Mouse (Mus musculus) hindbrain, embryonic 16.5 days (tissue): Measurements from ENCODE around the gene Capza1. TPM values are rescaled to one million over a fixed set of nuclear protein-coding genes. Genes with fewer than 3 reads are reported as not detected.

Experiments used
- ATAC-seq: fragments of 200-750 bp; cut with Nextera tagmentation; 2 replicates; pipeline ENCODE4 v1.8.0; 2017; ENCODE audit warnings: moderate TSS enrichment, moderate library complexity
- H3K27ac ChIP-seq: fragments of 300-500 bp; sonication (generic); 2 replicates; pipeline ENCODE4 v1.5.1; 2014; ENCODE audit warnings: low read depth, mild to moderate bottlenecking, control low read depth, low read length, moderate library complexity
- H3K27me3 ChIP-seq: fragments of 300-500 bp; sonication (generic); replicated peaks from 2 replicates; pipeline ENCODE4 v1.6.1; 2014; ENCODE audit warnings: low read length; ENCODE audit not compliant: control insufficient read depth, insufficient read depth
- H3K36me3 ChIP-seq: fragments of 300-500 bp; sonication (generic); 2 replicates; pipeline ENCODE4 v1.6.1; 2014; ENCODE audit warnings: mild to moderate bottlenecking, low read length, moderate library complexity, mixed read lengths; ENCODE audit not compliant: control insufficient read depth, insufficient read depth
- H3K4me1 ChIP-seq: fragments of 300-500 bp; sonication (generic); 2 replicates; pipeline ENCODE4 v1.6.1; 2014; ENCODE audit warnings: low read depth, low read length; ENCODE audit not compliant: control insufficient read depth, insufficient read depth
- H3K4me2 ChIP-seq: fragments of 300-500 bp; sonication (generic); 2 replicates; pipeline ENCODE4 v1.6.1; 2014; ENCODE audit warnings: mild to moderate bottlenecking, low read length, control low read depth, moderate library complexity
- H3K4me3 ChIP-seq: fragments of 300-500 bp; sonication (generic); 2 replicates; pipeline ENCODE4 v1.5.1; 2014; ENCODE audit warnings: mild to moderate bottlenecking, low read length, control low read depth, moderate library complexity
- H3K9ac ChIP-seq: fragments of 300-500 bp; sonication (generic); 2 replicates; pipeline ENCODE4 v1.6.1; 2014; ENCODE audit warnings: low read depth, mild to moderate bottlenecking, control low read depth, low read length, moderate library complexity
- H3K9me3 ChIP-seq: fragments of 300-500 bp; sonication (generic); 2 replicates; pipeline ENCODE4 v1.6.1; 2014; ENCODE audit warnings: mild to moderate bottlenecking, low read length, moderate library complexity; ENCODE audit not compliant: control insufficient read depth
- WGBS: fragments of 180-500 bp; shearing (Covaris S2); extraction: QIAGEN DNeasy Blood & Tissue Kit; methylation state at CpG from one replicate; pipeline ENCODE4 v1.1.7; 2014; 5-methylcytosine and 5-hydroxymethylcytosine counted together
- polyA plus RNA-seq: library from polyadenylated mRNA; unstranded; fragments of >200 nt; fragmentation: Nextera tagmentation; extraction: Ambion mirVana; gene quantifications from 2 replicates; pipeline ENCODE4 v1.2.1, GENCODE M21; 2015

Gene Capza1
- polyA plus RNA-seq, 1 experiment from 2014 or later: 141 TPM

GRCm38 (mm10) chr3:104865341-104865788, 1.1 kb upstream of the Capza1 start:
- H3K27me3 ChIP-seq: no peaks in the 10 kb centered on the region
- peaks cover 22% of the 10 kb centered on the region for H3K4me1 ChIP-seq
- peak overlapping the region; percentile 97 for H3K27ac ChIP-seq
- H3K9me3 ChIP-seq: no peaks in the 10 kb centered on the region
- peak overlapping the region; percentile 93 for H3K9ac ChIP-seq
- peak overlapping the region; percentile 64 for H3K4me2 ChIP-seq
- peak overlapping the region; percentile 91 for H3K4me3 ChIP-seq
- ATAC-seq: peak; percentile 7
- WGBS: 2% methylated on average over 12 of the region's 12 CpGs
- H3K36me3 ChIP-seq: no peaks in the 10 kb centered on the region

DNA sequence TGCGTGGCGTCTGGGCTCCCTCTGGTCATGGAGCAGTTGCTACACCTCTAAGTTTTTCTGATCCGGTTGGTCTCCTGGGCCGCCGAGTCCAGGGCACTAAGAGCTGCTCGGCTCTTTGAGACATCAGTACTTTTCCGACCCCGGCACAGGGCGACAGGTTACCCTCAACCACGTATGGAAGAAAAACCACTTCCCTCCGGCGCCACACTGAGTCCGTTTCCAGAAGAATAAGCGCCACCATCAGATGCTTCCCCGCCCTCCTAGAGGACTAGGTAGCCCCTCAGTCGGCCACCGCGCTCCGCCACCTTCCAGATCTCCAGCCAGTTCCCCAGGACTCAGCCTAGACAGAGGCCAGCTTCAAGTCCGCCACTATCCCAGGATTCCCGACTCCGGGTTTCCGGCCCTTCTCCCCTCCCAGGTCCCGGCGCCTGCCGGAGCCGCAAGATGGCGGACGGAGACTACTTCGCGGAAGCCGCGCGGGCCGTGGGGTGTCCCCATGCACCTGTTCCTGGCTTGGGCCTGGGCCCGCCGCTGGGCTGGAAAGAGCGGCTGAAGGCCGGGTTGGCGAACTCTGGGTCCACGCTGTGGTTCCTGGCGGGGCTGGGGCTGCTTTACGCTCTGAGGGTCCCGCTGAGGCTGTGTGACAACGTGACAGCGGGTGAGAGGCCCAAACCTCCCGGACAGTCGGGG, 491 bp upstream of the Capza1 start:
- peak overlapping the region; percentile 91 for H3K4me3 ChIP-seq
- H3K27ac ChIP-seq: peak overlapping the region; percentile 97
- peak overlapping the region; percentile 93 for H3K9ac ChIP-seq
- no peaks in the 10 kb centered on the region for H3K9me3 ChIP-seq
- WGBS: under 1% methylated on average over 48 of the region's 48 CpGs
- H3K27me3 ChIP-seq: no peaks in the 10 kb centered on the region
- H3K36me3 ChIP-seq: no peaks in the 10 kb centered on the region
- H3K4me2 ChIP-seq: peak overlapping the region; percentile 64
- peak; percentile 93 for ATAC-seq
- H3K4me1 ChIP-seq: peaks cover 22% of the 10 kb centered on the region

DNA sequence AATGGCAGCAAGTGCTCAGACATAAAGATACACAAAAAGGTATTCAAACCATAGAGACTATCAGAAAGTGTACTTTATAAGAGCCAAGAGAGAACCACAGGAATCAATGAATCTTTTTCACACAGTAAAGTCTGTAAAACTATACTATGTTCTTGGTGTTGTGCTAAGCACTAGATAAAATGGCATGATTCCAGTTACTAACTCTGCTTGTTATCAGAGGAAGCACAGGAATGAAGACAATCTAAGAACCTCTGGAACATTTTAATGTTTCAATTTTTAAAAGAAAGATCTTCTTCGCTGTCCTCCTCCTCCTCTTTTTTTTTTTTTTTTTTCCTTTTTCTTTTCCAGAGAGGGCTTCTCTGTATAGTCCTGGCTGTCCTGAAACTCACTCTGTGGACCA, 5.7 kb downstream of the Capza1 start:
- Histone ChIP-seq H3K36me3 (no peaks in the 10 kb centered on the region), H3K9ac (no peak overlapping the region), H3K4me1 (peaks cover 13% of the 10 kb centered on the region), H3K4me3 (no peak overlapping the region), H3K27me3 (no peaks in the 10 kb centered on the region), H3K4me2 (no peak overlapping the region), H3K27ac (no peak overlapping the region), H3K9me3 (no peaks in the 10 kb centered on the region)
- no peak for ATAC-seq
- WGBS: 95% methylated on average over 1 of the region's 1 CpGs

- WGBS: 83% methylated on average over 1 of the region's 1 CpGs
- Histone ChIP-seq H3K4me3 (no peak overlapping the region), H3K27me3 (no peaks in the 10 kb centered on the region), H3K9ac (no peak overlapping the region), H3K27ac (no peak overlapping the region), H3K9me3 (no peaks in the 10 kb centered on the region), H3K4me2 (no peak overlapping the region), H3K4me1 (peaks cover 2% of the 10 kb centered on the region), H3K36me3 (no peaks in the 10 kb centered on the region)
- ATAC-seq: no peak
These were observed 8.2 kb downstream of the Capza1 start for GRCm38 (mm10) chr3:104856106-104856505.

DNA sequence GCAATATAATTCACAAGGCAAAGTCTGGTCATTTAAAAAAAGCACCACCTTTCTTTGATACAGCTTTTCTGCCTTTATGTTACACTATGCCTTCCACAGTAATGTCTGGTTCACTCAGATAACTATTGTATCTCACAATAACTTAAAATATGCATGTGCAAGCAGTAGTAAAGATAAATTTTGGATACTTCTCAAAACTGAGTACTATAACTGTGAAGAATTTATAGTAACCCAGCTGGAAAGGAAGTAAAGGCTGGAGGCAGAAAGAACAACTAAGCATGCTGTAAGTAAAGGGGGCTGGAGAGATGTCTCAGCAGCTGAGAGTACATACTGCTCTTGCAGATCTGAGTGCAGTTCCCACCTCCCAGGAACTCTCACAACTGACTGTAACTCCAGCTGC, 9.4 kb downstream of the Capza1 start:
- H3K36me3 ChIP-seq: no peaks in the 10 kb centered on the region
- no peak overlapping the region for H3K27ac ChIP-seq
- H3K9ac ChIP-seq: no peak overlapping the region
- H3K4me1 ChIP-seq: no peaks in the 10 kb centered on the region
- H3K4me2 ChIP-seq: no peak overlapping the region
- H3K9me3 ChIP-seq: no peaks in the 10 kb centered on the region
- H3K27me3 ChIP-seq: no peaks in the 10 kb centered on the region
- H3K4me3 ChIP-seq: no peak overlapping the region
- ATAC-seq: no peak

DNA sequence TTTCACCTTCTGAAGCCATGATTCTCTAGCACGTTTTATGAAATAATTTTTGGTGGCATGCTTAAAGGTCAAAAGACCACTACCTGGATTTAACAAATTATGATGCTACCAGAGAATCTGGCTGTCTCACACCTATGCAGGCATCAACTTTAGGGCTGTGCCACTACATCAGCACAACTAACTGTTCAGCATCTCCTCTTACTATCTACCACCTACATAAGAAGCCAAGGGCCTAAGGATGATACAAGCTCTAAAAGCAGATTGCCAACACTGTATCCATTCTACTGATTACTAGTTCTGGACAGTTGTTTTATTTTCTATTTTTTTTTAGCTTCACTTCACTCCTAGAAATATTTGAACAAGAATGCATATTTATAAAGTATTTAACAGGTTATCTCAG, 9.8 kb downstream of the Capza1 start:
- Histone ChIP-seq H3K4me2 (no peak overlapping the region), H3K4me3 (no peak overlapping the region), H3K27me3 (no peaks in the 10 kb centered on the region), H3K27ac (no peak overlapping the region), H3K9ac (no peak overlapping the region), H3K36me3 (no peaks in the 10 kb centered on the region), H3K9me3 (no peaks in the 10 kb centered on the region), H3K4me1 (no peaks in the 10 kb centered on the region)
- no peak for ATAC-seq
- 100% methylated on average over 1 of the region's 1 CpGs for WGBS

DNA sequence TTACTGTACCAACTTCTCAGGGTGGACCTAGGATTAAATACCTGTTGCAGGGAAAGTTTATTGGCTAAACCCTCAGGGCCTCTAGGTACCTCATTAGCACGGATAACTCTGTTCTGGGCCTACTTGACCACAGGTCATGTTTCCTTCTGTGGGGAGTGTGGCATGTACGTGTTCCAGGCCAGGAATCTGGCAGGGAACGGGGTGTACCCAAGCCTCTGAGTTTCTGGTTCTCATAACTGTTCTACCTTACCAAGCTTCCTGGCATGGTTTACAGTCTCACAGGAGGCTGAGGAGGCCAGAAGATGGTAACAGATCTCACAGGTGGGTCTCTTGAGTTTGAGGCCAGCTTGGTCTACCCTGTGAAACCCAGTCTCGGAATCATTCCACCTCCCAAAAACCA, 17.7 kb downstream of the Capza1 start:
- ATAC-seq: no peak
- Histone ChIP-seq H3K9ac (no peak overlapping the region), H3K9me3 (no peaks in the 10 kb centered on the region), H3K4me1 (no peaks in the 10 kb centered on the region), H3K4me3 (no peak overlapping the region), H3K27me3 (no peaks in the 10 kb centered on the region), H3K4me2 (no peak overlapping the region), H3K36me3 (peaks cover 13% of the 10 kb centered on the region), H3K27ac (no peak overlapping the region)
- WGBS: 94% methylated on average over 4 of the region's 4 CpGs

GRCm38 (mm10) chr3:104841049-104841448, 23.3 kb downstream of the Capza1 start:
- no peak overlapping the region for H3K4me3 ChIP-seq
- no peak for ATAC-seq
- WGBS: 97% methylated on average over 5 of the region's 5 CpGs
- no peak overlapping the region for H3K27ac ChIP-seq
- H3K4me2 ChIP-seq: no peak overlapping the region
- H3K4me1 ChIP-seq: no peaks in the 10 kb centered on the region
- H3K9ac ChIP-seq: no peak overlapping the region
- no peaks in the 10 kb centered on the region for H3K27me3 ChIP-seq
- no peaks in the 10 kb centered on the region for H3K9me3 ChIP-seq
- H3K36me3 ChIP-seq: peaks cover 18% of the 10 kb centered on the region

DNA sequence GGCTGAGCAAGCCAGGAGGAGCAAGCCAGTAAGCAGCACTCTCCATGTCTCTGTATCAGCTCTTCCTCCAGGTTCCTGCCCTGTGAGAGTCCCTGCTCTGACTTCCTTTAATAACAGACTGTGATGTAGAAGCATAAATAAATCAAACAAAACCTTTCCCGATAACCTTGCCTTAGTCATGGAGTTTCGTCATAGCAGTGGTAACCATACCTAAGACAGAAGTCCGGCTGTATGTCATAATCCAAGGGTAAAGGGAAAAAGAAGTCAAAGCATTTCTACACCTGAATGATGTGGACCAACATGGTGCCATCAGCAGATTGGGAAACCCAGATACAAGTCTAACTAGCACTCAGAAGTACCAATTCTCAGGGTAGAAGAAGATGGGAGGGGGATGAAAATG, 28.5 kb downstream of the Capza1 start:
- H3K4me2 ChIP-seq: no peak overlapping the region
- WGBS: 98% methylated on average over 3 of the region's 3 CpGs
- H3K27me3 ChIP-seq: no peaks in the 10 kb centered on the region
- H3K36me3 ChIP-seq: peaks cover 13% of the 10 kb centered on the region
- H3K4me1 ChIP-seq: no peaks in the 10 kb centered on the region
- no peak overlapping the region for H3K27ac ChIP-seq
- H3K9me3 ChIP-seq: no peaks in the 10 kb centered on the region
- no peak overlapping the region for H3K4me3 ChIP-seq
- no peak for ATAC-seq
- no peak overlapping the region for H3K9ac ChIP-seq
